Mouse (Mus musculus) E14TG2a.4 (cell line): ENCODE data around the gene Taar2.

Source experiments
- CTCF ChIP-seq: conservative IDR thresholded peaks from 2 replicates; pipeline ENCODE4 v1.5.1; 2014; ENCODE audit warnings: low read length
- NANOG ChIP-seq: IDR thresholded peaks from 2 replicates; pipeline ENCODE4 v1.6.1; 2014; ENCODE audit warnings: borderline replicate concordance, low read length, mixed read lengths
- POU5F1 ChIP-seq: IDR thresholded peaks from 2 replicates; pipeline ENCODE4 v1.6.1; 2014; ENCODE audit warnings: low read length, borderline replicate concordance

DNA sequence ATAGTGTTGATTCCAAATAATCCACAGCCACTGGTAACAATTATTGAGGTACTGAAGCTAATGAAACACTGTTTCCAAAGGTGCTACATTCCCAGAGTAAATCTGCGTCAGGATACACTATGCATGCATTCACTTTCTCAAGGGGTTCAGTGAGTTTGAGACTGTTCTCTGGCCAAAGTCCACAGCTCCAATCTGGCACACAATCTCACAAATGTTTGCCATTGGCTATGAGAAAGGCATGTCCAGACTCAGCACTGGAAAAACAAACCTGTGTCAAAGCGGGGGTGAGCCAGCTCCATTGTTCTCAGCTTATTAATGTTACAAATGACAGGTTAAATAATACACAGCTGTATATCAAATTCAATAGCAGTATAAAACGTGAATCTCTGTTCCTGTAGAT, 20.7 kb downstream of the Taar2 start:
- TF ChIP-seq CTCF (no peak), POU5F1 (no peak), NANOG (no peak)
